Mouse (Mus musculus): ENCODE measurements around the gene Trim66.
A peak's percentile ranks its signal among the peaks of the same experiment; 100 is the strongest.

Gene Trim66

GRCm38 (mm10) chr7:109522084-109522483, 14.2 kb upstream of the Trim66 start:
- no peak for DNase-seq (ENCODE audit: low spot score in 2 of 2)

GRCm38 (mm10) chr7:109519936-109520335, 12.0 kb upstream of the Trim66 start:
- no peak for DNase-seq (ENCODE audit: low spot score in 2 of 2)

- peak; percentile 99 for DNase-seq (ENCODE audit: low spot score in 2 of 2)
Observed at GRCm38 (mm10) chr7:109518838-109519696, 11.1 kb upstream of the Trim66 start, which contains the start of gene Rpl27a. Gene Rpl27a, plus strand, starts transcription at chr7:109519147.

GRCm38 (mm10) chr7:109518036-109518681, 10.2 kb upstream of the Trim66 start:
- no peak for DNase-seq (ENCODE audit: low spot score in 2 of 2)

- no peak for DNase-seq (ENCODE audit: low spot score in 2 of 2)
Observed at GRCm38 (mm10) chr7:109516500-109516899, 8.6 kb upstream of the Trim66 start.

- no peak for DNase-seq (ENCODE audit: low spot score in 2 of 2)
Observed at GRCm38 (mm10) chr7:109511838-109512237, 3.9 kb upstream of the Trim66 start.

GRCm38 (mm10) chr7:109510799-109511198, 2.9 kb upstream of the Trim66 start:
- no peak for DNase-seq (ENCODE audit: low spot score in 2 of 2)

GRCm38 (mm10) chr7:109507572-109507971, 362 bp downstream of the Trim66 start:
- no peak for DNase-seq (ENCODE audit: low spot score in 2 of 2)

GRCm38 (mm10) chr7:109507119-109507518, 815 bp downstream of the Trim66 start:
- no peak for DNase-seq (ENCODE audit: low spot score in 2 of 2)

GRCm38 (mm10) chr7:109497507-109497906, 10.4 kb downstream of the Trim66 start:
- no peak for DNase-seq (ENCODE audit: low spot score in 2 of 2)

- DNase-seq (ENCODE audit: low spot score in 2 of 2): peak; percentile 48 to 76
Observed at GRCm38 (mm10) chr7:109493319-109494316, 14.3 kb downstream of the Trim66 start.

GRCm38 (mm10) chr7:109492616-109493318, 15.2 kb downstream of the Trim66 start:
- peak; percentile 23 to 24 for DNase-seq (ENCODE audit: low spot score in 2 of 2)

- no peak for DNase-seq (ENCODE audit: low spot score in 2 of 2)
Observed at GRCm38 (mm10) chr7:109484221-109484620, 23.7 kb downstream of the Trim66 start.

GRCm38 (mm10) chr7:109480765-109481197, 27.2 kb downstream of the Trim66 start:
- DNase-seq (ENCODE audit: low spot score in 2 of 2): no peak

- DNase-seq (ENCODE audit: low spot score in 2 of 2): no peak
Observed at GRCm38 (mm10) chr7:109477926-109478325, 30.0 kb downstream of the Trim66 start.

- DNase-seq (ENCODE audit: low spot score in 2 of 2): no peak
Observed at GRCm38 (mm10) chr7:109470700-109471099, 37.2 kb downstream of the Trim66 start.

GRCm38 (mm10) chr7:109468262-109468701, 39.7 kb downstream of the Trim66 start:
- DNase-seq (ENCODE audit: low spot score in 2 of 2): peak in 1 of 2 experiments; percentile 28

- peak; percentile 37 to 63 for DNase-seq (ENCODE audit: low spot score in 2 of 2)
Observed at GRCm38 (mm10) chr7:109467591-109467990, 40.3 kb downstream of the Trim66 start.

GRCm38 (mm10) chr7:109460698-109461097, 47.2 kb downstream of the Trim66 start:
- DNase-seq (ENCODE audit: low spot score in 2 of 2): no peak

- no peak for DNase-seq (ENCODE audit: low spot score in 2 of 2)
Observed at GRCm38 (mm10) chr7:109456563-109456962, 51.4 kb downstream of the Trim66 start.

GRCm38 (mm10) chr7:109455748-109456147, 52.2 kb downstream of the Trim66 start:
- no peak for DNase-seq (ENCODE audit: low spot score in 2 of 2)
